Mouse (Mus musculus) ES-E14 (cell line): Measurements from ENCODE around the gene Ms4a1. TPM values are rescaled to one million over a fixed set of nuclear protein-coding genes. Genes with fewer than 3 reads are reported as not detected.

Source experiments
- DNase-seq: peaks from one replicate; pipeline ENCODE4 v3.0.0-alpha.2; 2013; ENCODE audit warnings: low read depth, low spot score
- H3K27ac ChIP-seq: 2 replicates; pipeline ENCODE4 v1.5.1; 2012; ENCODE audit warnings: low read depth, mild to moderate bottlenecking, low read length, moderate library complexity, mixed read lengths; ENCODE audit not compliant: poor library complexity, insufficient read depth, severe bottlenecking
- H3K36me3 ChIP-seq: 2 replicates; pipeline ENCODE4 v1.6.1; 2012; ENCODE audit warnings: mild to moderate bottlenecking, low read length, moderate library complexity, mixed read lengths; ENCODE audit not compliant: control insufficient read depth, poor library complexity, insufficient read depth, severe bottlenecking
- H3K4me1 ChIP-seq, 2 experiments: fragments of 150-350 bp in 1 of 2; sonication (generic) in 1 of 2; 2 replicates each; pipeline ENCODE4 v1.6.1; 2012; ENCODE audit warnings: low read length in 2 of 2, mild to moderate bottlenecking in 1 of 2, mixed read lengths in 1 of 2; ENCODE audit not compliant: control insufficient read depth in 2 of 2, insufficient read depth in 2 of 2, poor library complexity in 1 of 2
- H3K4me3 ChIP-seq, 2 experiments: fragments of 150-350 bp in 1 of 2; sonication (generic) in 1 of 2; 2 replicates each; pipeline ENCODE4 v1.5.1; 2012; ENCODE audit warnings: low read length in 2 of 2, low read depth in 1 of 2, mild to moderate bottlenecking in 1 of 2, mixed read lengths in 1 of 2; ENCODE audit not compliant: insufficient read depth in 1 of 2, poor library complexity in 1 of 2, severe bottlenecking in 1 of 2
- H3K9ac ChIP-seq: 2 replicates; pipeline ENCODE4 v1.6.1; 2012; ENCODE audit warnings: low read depth, mild to moderate bottlenecking, low read length, mixed read lengths; ENCODE audit not compliant: poor library complexity, insufficient read depth, severe bottlenecking
- H3K9me3 ChIP-seq: fragments of 150-350 bp; sonication (generic); 2 replicates; pipeline ENCODE4 v1.6.1; 2012; ENCODE audit warnings: low read depth, mild to moderate bottlenecking, low read length; ENCODE audit not compliant: control insufficient read depth, insufficient read depth
- CHD2 ChIP-seq: IDR thresholded peaks from 2 replicates; pipeline ENCODE4 v1.6.1; 2014; ENCODE audit warnings: mild to moderate bottlenecking, low read depth, low read length, inconsistent platforms
- HCFC1 ChIP-seq: IDR thresholded peaks from 2 replicates; pipeline ENCODE4 v1.6.1; 2012; ENCODE audit warnings: low read length, inconsistent platforms, borderline replicate concordance; ENCODE audit not compliant: insufficient read depth
- MAFK ChIP-seq: IDR thresholded peaks from 2 replicates; pipeline ENCODE4 v1.6.1; 2014; ENCODE audit warnings: mild to moderate bottlenecking, low read depth, low read length, inconsistent platforms; ENCODE audit not compliant: insufficient read depth
- ZC3H11A ChIP-seq: IDR thresholded peaks from 2 replicates; pipeline ENCODE4 v1.6.1; 2012; ENCODE audit warnings: low read depth, mild to moderate bottlenecking, inconsistent platforms, low read length, borderline replicate concordance
- ZNF384 ChIP-seq: IDR thresholded peaks from 2 replicates; pipeline ENCODE4 v1.6.1; 2012; ENCODE audit warnings: low read depth, low read length, inconsistent platforms
- in situ Hi-C, 2 experiments: fragments of 600-800 bp; cut with MboI; formaldehyde crosslinking; loops; one replicate each; pipeline ENCODE4 v1.15.1; 2025; ENCODE audit warnings: low sequenced_read_pairs in 2 of 2, inconsistent platforms in 1 of 2; ENCODE audit not compliant: unreplicated experiment in 2 of 2
- total RNA-seq: library from RNA; depleted of rRNA; stranded (reverse); fragments of 300-350 nt; gene quantifications from 2 replicates; pipeline ENCODE4 v1.2.3, GENCODE M21; 2012

The Ms4a1 gene
- total RNA-seq, 1 experiment: 0.62 TPM

- no peak for TF ChIP-seq CHD2
- in situ Hi-C loops: no loop called here
- Histone ChIP-seq H3K9ac (peak overlapping the region; percentile 86), H3K36me3 (no peaks in the 10 kb centered on the region), H3K4me3 (peak overlapping the region; percentile 75), H3K4me1 (peaks cover 0 to 9% of the 10 kb centered on the region in 2 experiments; a peak in 1 of 4 replicates), H3K27ac (peak overlapping the region; percentile 97), H3K9me3 (no peaks in the 10 kb centered on the region)
- DNase-seq: no peak
Observed at GRCm38 (mm10) chr19:11292990-11293389, 26.9 kb upstream of the Ms4a1 start.

- H3K4me3 ChIP-seq: no peak within 1 kb of the TSS
- DNase-seq: no peak
- H3K9me3 ChIP-seq: 0 out of 2 replicates have a peak, but pooled peaks cover 2% of the 10 kb centered on the region
- H3K27ac ChIP-seq: no peak within 1 kb of the TSS
- in situ Hi-C loops: no loop called here
- TF ChIP-seq ZNF384 (no peak), HCFC1 (no peak), MAFK (no peak), ZC3H11A (no peak), CHD2 (no peak)
- no peaks in the 10 kb centered on the region for H3K36me3 ChIP-seq
- 0 out of 4 replicates have a peak, but pooled peaks cover 0 to 3% of the 10 kb centered on the region in 2 experiments for H3K4me1 ChIP-seq
- no peak within 1 kb of the TSS for H3K9ac ChIP-seq
Observed at GRCm38 (mm10) chr19:11283773-11284172, 17.7 kb upstream of the Ms4a1 start, which contains the start of gene Ms4a5. Gene Ms4a5 (minus strand): TSS chr19:11283873.

- in situ Hi-C loops: no loop called here
- H3K4me3 ChIP-seq: no peak overlapping the region
Observed at GRCm38 (mm10) chr19:11280223-11280622, 14.2 kb upstream of the Ms4a1 start.

DNA sequence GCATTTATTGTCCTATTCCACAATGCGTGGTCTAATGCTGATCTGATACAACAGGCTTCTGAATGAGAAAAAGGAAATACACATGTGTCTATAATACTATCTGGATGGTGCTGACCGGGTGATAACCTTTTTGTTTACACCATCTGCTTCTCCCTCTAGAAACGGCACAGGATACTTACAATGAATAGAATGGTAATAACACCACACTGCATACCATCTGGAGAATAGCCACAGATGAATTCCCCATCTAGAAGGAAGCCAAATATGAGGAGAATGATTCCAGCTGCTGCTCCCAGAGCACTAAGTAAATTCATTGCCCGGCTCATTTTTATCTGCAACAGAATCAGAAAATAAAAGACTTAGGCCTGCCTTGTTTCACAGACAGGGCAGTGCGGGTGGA lies 10.4 kb upstream of the Ms4a1 start:
- no peak for DNase-seq

More at GRCm38 (mm10) chr19:11280223-11280622, 14.2 kb upstream of the Ms4a1 start:
- 0 out of 2 replicates have a peak, but pooled peaks cover 2% of the 10 kb centered on the region for H3K9me3 ChIP-seq
- TF ChIP-seq CHD2 (no peak), HCFC1 (no peak), MAFK (no peak), ZC3H11A (no peak), ZNF384 (no peak)
- H3K4me1 ChIP-seq: 0 out of 4 replicates have a peak, but pooled peaks cover 0 to 3% of the 10 kb centered on the region in 2 experiments
- DNase-seq: no peak
- H3K36me3 ChIP-seq: no peaks in the 10 kb centered on the region
- H3K9ac ChIP-seq: no peak overlapping the region
- no peak overlapping the region for H3K27ac ChIP-seq

GRCm38 (mm10) chr19:11266956-11267355 lies 915 bp upstream of the Ms4a1 start:
- Histone ChIP-seq H3K27ac (no peak overlapping the region), H3K4me1 (no peaks in the 10 kb centered on the region), H3K4me3 (no peak overlapping the region), H3K9ac (no peak overlapping the region), H3K36me3 (no peaks in the 10 kb centered on the region), H3K9me3 (no peaks in the 10 kb centered on the region)
- in situ Hi-C loops: no loop called here
- DNase-seq: no peak
- TF ChIP-seq ZC3H11A: no peak
- TF ChIP-seq ZNF384: no peak
- TF ChIP-seq HCFC1: no peak
- TF ChIP-seq CHD2: no peak
- no peak for TF ChIP-seq MAFK

More for the DNA sequence above, 10.4 kb upstream of the Ms4a1 start:
- Histone ChIP-seq H3K36me3 (no peaks in the 10 kb centered on the region), H3K4me3 (no peak overlapping the region), H3K27ac (no peak overlapping the region), H3K9ac (no peak overlapping the region), H3K4me1 (0 out of 4 replicates have a peak, but pooled peaks cover 0 to 3% of the 10 kb centered on the region in 2 experiments), H3K9me3 (no peaks in the 10 kb centered on the region)
- TF ChIP-seq ZC3H11A: no peak
- no peak for TF ChIP-seq MAFK
- no peak for TF ChIP-seq HCFC1
- TF ChIP-seq CHD2: no peak
- no peak for TF ChIP-seq ZNF384
- in situ Hi-C loops: no loop called here
